Mouse (Mus musculus): Measurements from ENCODE around the gene Actr2. TPM values are rescaled to one million over a fixed set of nuclear protein-coding genes. Genes with fewer than 3 reads are reported as not detected.

Gene Actr2
- polyA plus RNA-seq, 1 experiment = 335 TPM

GRCm38 (mm10) chr11:20059736-20060135, 53.0 kb downstream of the Actr2 start:
- Histone ChIP-seq H3K4me3 (ENCODE audit: insufficient read depth, low read depth, low read length) (no peak overlapping the region), H3K4me1 (ENCODE audit: control insufficient read depth, insufficient read depth, low read length) (no peaks in the 10 kb centered on the region), H3K27ac (ENCODE audit: insufficient read depth, low read depth, low read length) (no peak overlapping the region)
- TF ChIP-seq POLR2A (IDR thresholded peaks at IDR 0.05; ENCODE audit: insufficient read depth, low read depth, low read length) = no peak
- no peak for TF ChIP-seq CTCF (IDR thresholded peaks at IDR 0.05; ENCODE audit: insufficient read depth, low read depth, low read length)
- 66% methylated on average over 3 of the region's 3 CpGs for WGBS

DNA sequence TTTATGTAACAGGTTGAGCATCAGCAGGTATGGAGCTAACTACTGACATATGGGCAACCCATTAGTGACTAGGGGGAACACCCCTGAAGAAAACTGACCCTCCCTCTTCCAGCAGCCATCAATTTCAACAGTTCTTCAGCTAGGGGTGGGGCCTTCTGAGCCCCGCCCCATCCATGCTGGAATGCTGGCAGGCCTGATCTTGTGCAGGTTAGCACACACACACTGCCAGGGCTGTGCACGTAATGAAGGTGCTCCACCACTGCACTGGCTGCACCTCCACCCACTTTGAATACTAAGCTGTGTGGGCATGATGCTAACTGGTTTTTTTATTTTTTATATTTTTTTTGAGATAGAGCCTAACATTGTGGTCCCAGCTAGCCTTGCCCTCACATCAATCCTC, 55.3 kb downstream of the Actr2 start:
- H3K4me3 ChIP-seq (ENCODE audit: insufficient read depth, low read depth, low read length) = no peak overlapping the region
- WGBS = 89% methylated on average over 2 of the region's 2 CpGs

GRCm38 (mm10) chr11:20056168-20056567, 56.5 kb downstream of the Actr2 start:
- TF ChIP-seq CTCF (IDR thresholded peaks at IDR 0.05; ENCODE audit: insufficient read depth, low read depth, low read length) = no peak
- TF ChIP-seq POLR2A (IDR thresholded peaks at IDR 0.05; ENCODE audit: insufficient read depth, low read depth, low read length) = no peak
- Histone ChIP-seq H3K27ac (ENCODE audit: insufficient read depth, low read depth, low read length) (no peak overlapping the region), H3K4me1 (ENCODE audit: control insufficient read depth, insufficient read depth, low read length) (0 out of 2 replicates have a peak, but pooled peaks cover 2% of the 10 kb centered on the region), H3K4me3 (ENCODE audit: insufficient read depth, low read depth, low read length) (no peak overlapping the region)
- 97% methylated on average over 1 of the region's 1 CpGs for WGBS

More for the DNA sequence above, 55.3 kb downstream of the Actr2 start:
- Histone ChIP-seq H3K4me1 (ENCODE audit: control insufficient read depth, insufficient read depth, low read length) (0 out of 2 replicates have a peak, but pooled peaks cover 2% of the 10 kb centered on the region), H3K27ac (ENCODE audit: insufficient read depth, low read depth, low read length) (no peak overlapping the region)
- TF ChIP-seq POLR2A (IDR thresholded peaks at IDR 0.05; ENCODE audit: insufficient read depth, low read depth, low read length) = no peak
- no peak for TF ChIP-seq CTCF (IDR thresholded peaks at IDR 0.05; ENCODE audit: insufficient read depth, low read depth, low read length)

DNA sequence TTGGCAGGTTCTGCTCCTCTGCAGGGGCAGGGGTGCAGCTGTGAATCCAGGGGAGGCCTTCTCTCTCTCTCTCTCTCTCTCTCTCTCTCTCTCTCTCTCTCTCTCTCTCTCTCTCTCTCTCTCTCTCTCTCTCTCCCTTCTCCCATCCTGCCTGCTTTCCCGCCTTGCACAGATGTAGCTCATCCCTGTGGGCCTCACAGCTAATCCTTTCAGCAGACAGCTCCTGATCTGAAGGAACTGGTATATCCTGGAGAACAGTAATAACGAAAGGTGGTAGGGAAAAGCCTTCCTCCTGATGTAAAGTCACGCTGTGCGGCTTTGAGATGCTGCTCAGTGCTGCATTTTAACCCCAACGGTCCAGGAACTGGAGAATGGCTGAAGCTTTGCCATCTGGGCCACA, 58.1 kb downstream of the Actr2 start:
- H3K4me1 ChIP-seq (ENCODE audit: control insufficient read depth, insufficient read depth, low read length) = 0 out of 2 replicates have a peak, but pooled peaks cover 2% of the 10 kb centered on the region
- no peak overlapping the region for H3K4me3 ChIP-seq (ENCODE audit: insufficient read depth, low read depth, low read length)
- no peak for TF ChIP-seq CTCF (IDR thresholded peaks at IDR 0.05; ENCODE audit: insufficient read depth, low read depth, low read length)
- TF ChIP-seq POLR2A (IDR thresholded peaks at IDR 0.05; ENCODE audit: insufficient read depth, low read depth, low read length) = no peak
- WGBS = 53% methylated on average over 5 of the region's 5 CpGs
- H3K27ac ChIP-seq (ENCODE audit: insufficient read depth, low read depth, low read length) = no peak overlapping the region

GRCm38 (mm10) chr11:20053951-20054350, 58.8 kb downstream of the Actr2 start:
- WGBS = 83% methylated on average over 3 of the region's 3 CpGs
- H3K4me1 ChIP-seq (ENCODE audit: control insufficient read depth, insufficient read depth, low read length) = 0 out of 2 replicates have a peak, but pooled peaks cover 2% of the 10 kb centered on the region
- no peak overlapping the region for H3K4me3 ChIP-seq (ENCODE audit: insufficient read depth, low read depth, low read length)
- H3K27ac ChIP-seq (ENCODE audit: insufficient read depth, low read depth, low read length) = no peak overlapping the region
- TF ChIP-seq CTCF (IDR thresholded peaks at IDR 0.05; ENCODE audit: insufficient read depth, low read depth, low read length) (no peak), POLR2A (IDR thresholded peaks at IDR 0.05; ENCODE audit: insufficient read depth, low read depth, low read length) (no peak)

GRCm38 (mm10) chr11:20052814-20053536, 59.7 kb downstream of the Actr2 start:
- no peak overlapping the region for H3K4me3 ChIP-seq (ENCODE audit: insufficient read depth, low read depth, low read length)
- TF ChIP-seq POLR2A (IDR thresholded peaks at IDR 0.05; ENCODE audit: insufficient read depth, low read depth, low read length) (no peak), CTCF (IDR thresholded peaks at IDR 0.05; ENCODE audit: insufficient read depth, low read depth, low read length) (no peak)
- WGBS = 67% methylated on average over 13 of the region's 13 CpGs
- 0 out of 2 replicates have a peak, but pooled peaks cover 2% of the 10 kb centered on the region for H3K4me1 ChIP-seq (ENCODE audit: control insufficient read depth, insufficient read depth, low read length)
- no peak overlapping the region for H3K27ac ChIP-seq (ENCODE audit: insufficient read depth, low read depth, low read length)

- Histone ChIP-seq H3K4me1 (ENCODE audit: control insufficient read depth, insufficient read depth, low read length) (peaks cover 13% of the 10 kb centered on the region), H3K27ac (ENCODE audit: insufficient read depth, low read depth, low read length) (no peak overlapping the region), H3K4me3 (ENCODE audit: insufficient read depth, low read depth, low read length) (no peak overlapping the region)
- 75% methylated on average over 3 of the region's 3 CpGs for WGBS
- no peak for TF ChIP-seq CTCF (IDR thresholded peaks at IDR 0.05; ENCODE audit: insufficient read depth, low read depth, low read length)
- TF ChIP-seq POLR2A (IDR thresholded peaks at IDR 0.05; ENCODE audit: insufficient read depth, low read depth, low read length) = no peak
Observed at GRCm38 (mm10) chr11:20045586-20045985, 67.1 kb downstream of the Actr2 start.

- 53% methylated on average over 4 of the region's 4 CpGs for WGBS
- no peak for TF ChIP-seq CTCF (IDR thresholded peaks at IDR 0.05; ENCODE audit: insufficient read depth, low read depth, low read length)
- peak overlapping the region; percentile 18; the same call in 1 of the 2 replicates for H3K27ac ChIP-seq (ENCODE audit: insufficient read depth, low read depth, low read length)
- no peak overlapping the region for H3K4me3 ChIP-seq (ENCODE audit: insufficient read depth, low read depth, low read length)
- H3K4me1 ChIP-seq (ENCODE audit: control insufficient read depth, insufficient read depth, low read length) = peaks cover 30% of the 10 kb centered on the region
Observed at GRCm38 (mm10) chr11:20043256-20043655, 69.5 kb downstream of the Actr2 start.

DNA sequence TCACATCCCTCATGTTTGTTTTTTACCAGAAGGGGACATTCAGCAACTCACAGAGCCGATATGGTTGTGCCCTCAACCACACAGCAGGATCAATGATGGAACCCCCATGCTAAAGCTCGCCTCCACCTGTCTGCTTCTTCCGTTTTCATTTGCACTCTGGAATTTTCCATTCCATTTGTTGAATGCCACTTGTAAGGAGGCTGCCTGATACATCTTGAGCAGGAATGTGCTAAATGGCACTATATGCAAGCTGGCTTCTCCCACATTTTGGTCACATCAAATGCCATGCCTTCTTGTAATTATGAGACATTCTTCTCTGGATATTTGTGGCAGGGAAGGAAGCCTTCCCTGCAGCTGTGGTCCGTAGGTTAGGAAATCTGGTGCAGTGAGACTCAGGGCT, 70.6 kb downstream of the Actr2 start:
- Histone ChIP-seq H3K4me3 (ENCODE audit: insufficient read depth, low read depth, low read length) (no peak overlapping the region), H3K4me1 (ENCODE audit: control insufficient read depth, insufficient read depth, low read length) (peaks cover 38% of the 10 kb centered on the region), H3K27ac (ENCODE audit: insufficient read depth, low read depth, low read length) (0 out of 2 replicates have a peak overlapping the region, but pooled peaks have one; percentile 20)
- 55% methylated on average over 4 of the region's 4 CpGs for WGBS
- TF ChIP-seq CTCF (IDR thresholded peaks at IDR 0.05; ENCODE audit: insufficient read depth, low read depth, low read length) = no peak
- no peak for TF ChIP-seq POLR2A (IDR thresholded peaks at IDR 0.05; ENCODE audit: insufficient read depth, low read depth, low read length)
